Mouse (Mus musculus) erythroblast, embryonic 14.5 days (primary cell): ENCODE measurements at regions not wholly inside any gene's neighbourhood (a gene's known extent, or its start where the extent isn't known, plus 50 kb on each side); places are given as distances from the start of the nearest gene placed in this dataset.

Source experiments
- GATA1 ChIP-seq: IDR thresholded peaks from 2 replicates; pipeline ENCODE4 v1.6.1; 2012; ENCODE audit warnings: low read length, inconsistent platforms, mixed read lengths
- TAL1 ChIP-seq: IDR thresholded peaks from 3 replicates; pipeline ENCODE4 v1.6.1; 2012; ENCODE audit warnings: low read length, inconsistent platforms, mixed read lengths

DNA sequence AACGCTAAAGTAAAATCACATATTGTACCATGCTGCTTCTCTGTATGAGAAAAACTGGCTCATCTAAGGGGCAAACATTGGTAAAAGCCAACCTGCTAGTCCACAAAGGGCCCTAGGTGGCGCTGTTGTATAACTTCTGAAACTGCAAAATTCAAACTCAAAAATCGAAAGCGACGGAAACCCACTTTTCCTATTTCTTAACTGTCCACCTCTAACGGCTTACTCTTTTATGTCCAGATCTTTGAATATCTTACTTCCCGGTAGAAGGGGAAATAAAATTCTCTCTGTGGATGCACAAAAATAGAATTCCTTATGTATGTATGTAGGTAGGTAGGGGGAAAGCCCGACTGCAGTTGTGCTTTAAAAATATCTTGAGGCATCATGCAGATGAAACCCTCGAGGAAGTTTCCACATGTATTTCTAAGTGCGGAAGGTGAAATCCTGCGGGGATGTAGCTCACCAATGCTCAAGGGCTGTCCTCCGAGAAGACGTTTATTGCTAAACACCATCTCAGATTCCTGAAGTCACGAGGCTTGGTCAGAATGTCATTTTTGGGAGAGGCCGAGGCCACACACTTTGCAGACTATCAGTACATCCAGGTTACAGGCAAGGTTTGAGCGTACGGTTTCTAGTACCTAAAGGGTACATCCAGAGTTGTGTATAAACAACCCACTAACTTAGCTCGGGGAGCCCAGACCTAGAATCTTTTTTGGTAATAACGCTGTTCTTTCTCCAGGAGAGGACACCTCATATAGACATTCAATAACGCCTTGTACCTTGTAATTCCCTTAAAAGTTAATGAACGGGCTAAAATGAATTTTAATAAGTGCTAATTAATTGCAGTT, 96.8 kb downstream of the Otol1 start:
- TF ChIP-seq GATA1: no peak
- TF ChIP-seq TAL1: no peak
